Mouse (Mus musculus) retina, postnatal 1 day (tissue): ENCODE measurements around the gene Mtfr2.

Source experiments
- DNase-seq: peaks from one replicate; pipeline ENCODE4 v3.0.0-alpha.2; 2012

Mtfr2 gene

DNA sequence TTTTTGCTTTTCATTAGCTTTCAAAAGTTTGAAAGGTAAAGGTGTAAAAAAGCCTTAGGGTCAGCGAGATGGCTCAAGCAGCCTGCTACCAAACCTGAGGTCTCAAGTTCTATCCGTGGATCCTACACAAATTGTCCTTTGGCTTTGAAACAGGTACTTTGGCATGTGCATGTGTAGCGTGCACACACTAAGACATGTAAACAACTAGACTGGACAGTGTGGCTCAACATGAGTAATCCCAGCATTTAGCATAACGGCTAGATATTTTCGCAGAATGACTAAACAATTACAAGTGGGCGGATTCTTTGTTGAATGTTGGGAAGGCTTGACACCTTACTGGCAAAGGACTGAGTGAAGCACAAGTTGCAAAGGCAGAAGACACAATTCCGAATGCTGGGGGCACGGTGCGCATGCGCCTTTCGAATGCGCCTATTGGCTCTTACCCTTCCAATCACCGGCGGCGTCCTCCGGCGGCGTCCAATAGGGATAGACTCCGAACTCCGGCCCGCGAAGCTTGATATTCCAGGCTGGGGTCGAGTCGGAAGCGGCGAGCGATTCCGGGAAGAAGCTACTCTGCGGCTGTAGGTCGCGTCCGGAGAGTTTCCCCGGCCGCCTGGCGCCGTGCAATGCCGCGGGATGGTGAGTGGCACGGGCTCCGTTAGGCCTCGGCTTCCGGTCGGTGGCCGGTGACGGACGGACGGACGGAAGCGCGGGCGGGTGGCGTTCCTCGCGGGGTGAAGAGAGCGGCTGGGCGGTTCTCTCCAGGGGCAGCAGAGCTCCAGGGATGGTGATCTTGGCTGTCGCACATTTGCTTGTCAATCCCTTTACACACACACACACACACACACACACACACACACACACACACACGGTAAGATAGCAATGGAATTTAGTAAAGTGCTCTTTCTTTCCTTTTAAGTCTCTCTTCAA lies at the start of gene Mtfr2:
Mtfr2 (plus strand) TSS at position 486 of the 930 bp plus-strand sequence.
- peak; percentile 96 for DNase-seq

DNA sequence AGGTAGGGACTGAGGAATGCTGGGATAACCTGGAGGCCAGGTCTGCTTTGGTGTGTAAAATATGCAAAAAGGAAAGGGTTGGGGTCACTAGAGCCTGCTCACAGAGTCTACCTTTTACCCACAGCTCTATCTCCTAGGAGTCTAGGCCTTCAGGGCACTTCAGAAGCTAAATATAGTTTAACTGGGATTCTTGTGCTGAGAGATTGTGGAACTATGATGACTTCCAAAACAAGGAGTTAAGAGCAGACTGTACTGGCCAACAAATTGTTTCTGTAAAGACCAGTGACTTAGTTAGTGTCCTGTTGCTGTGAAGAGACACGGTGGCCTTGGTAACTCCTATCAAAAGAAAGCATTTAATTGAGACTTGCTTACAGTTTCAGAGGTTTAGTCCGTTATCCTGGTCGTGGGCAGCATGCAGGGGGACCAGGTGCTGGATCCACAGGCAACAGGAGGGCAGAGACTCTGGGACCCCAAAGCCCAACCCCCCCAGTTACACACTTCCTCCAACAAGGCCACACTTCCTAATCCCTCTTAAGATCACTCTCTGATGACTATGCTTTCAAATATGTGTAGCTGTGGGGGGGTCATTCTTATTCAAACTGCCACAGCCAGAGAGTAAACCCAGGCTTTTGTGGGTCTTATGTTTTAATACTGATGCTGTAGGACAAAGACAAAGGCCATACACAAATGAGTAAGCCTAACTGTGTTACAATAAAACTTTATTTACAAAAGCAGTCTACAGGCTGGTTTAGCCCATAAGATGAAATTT lies 49.2 kb upstream of the Mtfr2 start:
- DNase-seq = no peak

DNA sequence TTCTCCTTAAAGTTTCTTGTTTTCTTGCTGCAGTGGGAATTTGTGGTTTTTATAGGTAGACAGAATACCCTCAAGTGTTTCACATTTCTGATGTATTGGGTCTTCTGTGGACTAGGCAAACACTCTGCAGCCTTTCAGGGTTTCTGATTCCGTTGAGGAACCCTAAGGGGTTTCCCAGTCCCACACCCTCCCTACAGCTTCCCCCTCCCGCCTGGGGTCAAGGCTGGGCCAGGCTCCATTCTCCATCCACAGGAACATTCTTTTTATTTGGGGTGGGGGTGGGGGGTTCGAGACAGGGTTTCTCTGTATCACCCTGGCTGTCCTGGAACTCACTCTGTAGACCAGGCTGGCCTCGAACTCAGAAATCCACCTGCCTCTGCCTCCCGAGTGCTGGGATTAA lies 48.5 kb upstream of the Mtfr2 start:
- DNase-seq = no peak

DNA sequence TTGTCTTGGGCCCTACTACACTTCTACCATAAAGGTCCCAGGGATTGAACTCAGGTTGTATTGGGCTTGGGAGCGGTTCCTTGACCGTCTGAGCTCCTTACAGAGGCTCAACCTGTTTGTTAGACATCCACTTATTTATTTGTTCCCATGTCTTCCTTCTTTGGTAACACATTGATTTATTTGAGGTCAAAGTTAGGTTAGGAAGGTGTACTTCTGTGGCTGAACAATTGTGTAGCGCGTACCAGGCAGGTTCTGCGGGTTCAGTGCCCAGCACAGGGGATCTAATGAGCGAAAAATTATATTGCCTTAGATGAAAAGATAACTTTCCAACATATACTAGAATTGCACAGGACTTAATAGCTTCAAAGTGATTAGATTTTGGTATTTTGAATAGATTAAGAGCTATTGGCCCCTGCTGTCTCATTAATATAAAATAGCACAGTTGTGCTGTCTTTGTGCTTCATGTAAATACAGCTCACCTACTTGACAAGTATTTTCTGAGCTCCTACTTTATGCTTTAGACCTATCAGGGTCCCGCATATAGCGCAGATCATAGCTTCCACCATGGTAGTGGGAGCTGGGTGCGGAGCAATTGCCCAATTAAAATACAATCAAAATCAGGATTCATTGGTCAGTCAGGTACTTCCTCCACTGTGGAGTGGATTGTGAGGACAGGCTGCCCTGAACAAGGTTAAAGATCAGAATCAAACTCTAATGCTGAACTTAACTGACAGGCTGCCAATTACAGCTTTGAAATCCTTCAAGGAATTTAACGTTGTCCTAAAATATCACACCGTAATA lies 36.4 kb upstream of the Mtfr2 start:
- DNase-seq = no peak

DNA sequence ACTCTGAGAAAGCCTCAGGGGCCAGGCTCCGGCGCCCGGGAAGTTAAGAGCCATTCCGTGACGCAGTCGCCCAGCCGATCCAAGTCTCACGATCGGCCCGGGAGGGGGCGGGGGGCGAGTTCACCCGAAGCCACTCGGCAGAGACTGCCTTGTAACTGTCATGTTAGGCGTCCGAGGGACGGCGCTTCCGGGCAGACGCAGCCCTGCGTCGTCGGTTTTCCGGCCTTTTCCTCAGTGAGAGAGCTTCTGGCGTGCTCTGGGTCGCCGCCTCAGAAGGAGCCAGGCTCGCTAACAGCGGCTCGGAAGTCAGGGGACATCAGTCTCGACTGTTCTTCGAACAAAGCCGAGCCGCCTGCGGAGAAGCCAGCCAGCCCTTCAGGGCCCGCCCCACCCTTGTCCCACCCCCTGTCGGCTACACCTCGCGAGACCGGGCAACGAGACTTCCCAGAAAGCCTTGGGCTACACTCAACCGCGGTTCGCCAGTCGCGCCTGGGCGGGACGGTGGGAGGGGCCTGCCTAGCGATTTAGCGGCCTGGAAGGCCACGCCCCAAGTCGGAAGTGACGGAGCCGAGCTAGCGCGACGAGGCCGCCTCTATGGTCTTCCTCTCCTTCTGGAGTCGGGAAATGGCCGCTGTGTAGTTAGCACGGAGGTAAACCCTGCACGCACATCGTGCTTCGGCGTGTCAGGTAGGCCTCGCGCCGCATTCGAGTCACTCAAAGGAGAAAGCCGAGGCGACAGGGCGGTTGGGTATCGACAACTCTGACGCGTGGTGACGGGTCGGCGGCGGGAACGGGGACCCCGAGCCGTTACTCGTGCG lies 35.4 kb upstream of the Mtfr2 start, which contains the start of gene Bclaf1:
Bclaf1 (plus strand) TSS at position 552 of the 818 bp plus-strand sequence.
- peak; percentile 100 for DNase-seq

DNA sequence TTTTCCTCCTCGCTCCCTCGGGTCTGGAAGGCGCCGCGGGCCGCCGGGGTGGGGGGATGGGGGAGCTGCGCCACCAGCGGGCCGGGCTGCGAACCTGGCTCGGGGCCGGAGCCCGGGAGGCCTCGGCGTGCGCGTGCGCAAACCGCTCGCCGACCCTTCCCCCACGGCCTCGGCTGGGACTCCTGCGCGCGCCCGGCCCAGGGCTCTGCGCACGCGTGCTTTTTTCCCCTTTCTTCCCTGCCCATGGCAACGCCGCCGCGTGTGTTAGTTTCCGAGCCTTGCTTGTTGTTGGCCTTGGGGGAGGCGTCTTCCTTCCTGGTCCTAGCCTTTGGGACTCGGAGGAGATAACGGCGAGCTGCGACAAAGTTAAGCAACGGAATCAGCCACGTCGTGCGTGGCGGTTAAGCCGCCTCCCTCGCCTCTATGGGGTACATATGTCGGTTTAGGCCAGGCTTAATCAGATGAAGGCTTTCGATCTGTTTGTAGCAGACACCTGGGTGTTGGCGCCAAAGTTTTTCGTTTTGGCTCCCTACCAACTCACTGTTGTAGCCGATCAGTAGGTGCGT lies 34.8 kb upstream of the Mtfr2 start:
- peak; percentile 94 for DNase-seq

DNA sequence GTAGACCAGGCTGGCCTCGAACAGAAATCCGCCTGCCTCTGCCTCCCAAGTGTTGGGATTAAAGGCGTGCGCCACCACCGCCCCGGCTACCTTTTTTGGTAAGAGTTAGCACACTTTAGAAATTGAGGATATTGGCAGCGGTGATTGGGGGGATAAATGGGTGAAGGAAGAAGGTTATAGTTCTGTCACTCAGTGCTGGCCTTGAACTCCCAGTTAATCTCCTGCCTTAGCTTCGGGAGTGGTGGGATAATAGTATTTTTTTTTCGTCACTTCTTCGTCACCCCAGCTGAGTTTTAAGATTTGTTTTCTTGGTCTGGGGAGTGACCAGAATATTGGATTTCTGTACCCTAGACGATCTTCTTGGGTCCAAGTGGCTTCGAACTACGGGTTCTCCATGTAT lies 34.1 kb upstream of the Mtfr2 start:
- no peak for DNase-seq

DNA sequence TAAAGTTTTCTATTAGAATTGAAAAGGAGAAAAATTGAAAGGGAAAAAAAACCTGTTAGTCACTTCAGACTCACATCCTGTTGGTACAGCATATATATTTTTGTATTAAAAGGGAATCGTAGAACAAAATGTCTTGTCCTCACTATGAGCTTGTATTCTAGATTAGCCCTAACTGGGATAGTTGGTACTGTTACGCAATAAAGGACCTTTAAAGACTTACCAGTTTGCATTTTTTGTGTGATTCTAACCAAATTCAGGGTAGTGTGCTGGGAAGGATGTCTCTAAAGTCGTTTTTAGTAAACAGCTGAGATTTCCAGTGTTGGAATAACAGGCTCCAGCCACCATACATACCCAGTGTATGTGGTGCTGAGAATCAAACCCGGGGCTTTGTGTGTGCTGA lies 33.6 kb upstream of the Mtfr2 start:
- DNase-seq = no peak

DNA sequence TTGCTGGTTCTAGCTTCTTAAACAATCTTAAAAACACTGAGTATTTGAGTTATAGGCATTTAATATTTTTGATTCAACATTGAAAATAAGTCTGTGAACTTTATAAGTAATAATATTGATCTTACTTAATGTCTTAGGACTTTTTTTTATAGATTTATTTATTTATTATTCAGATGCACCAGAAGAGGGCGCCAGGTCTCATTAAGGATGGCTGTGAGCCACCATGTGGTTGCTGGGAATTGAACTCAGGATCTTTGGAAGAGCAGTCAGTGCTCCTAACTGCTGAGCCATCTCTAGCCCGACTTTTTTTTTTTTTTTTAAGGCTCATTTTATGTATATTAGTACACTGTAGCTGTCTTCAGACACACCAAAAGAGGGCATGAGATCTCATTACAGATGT lies 32.8 kb upstream of the Mtfr2 start:
- DNase-seq = peak; percentile 19

DNA sequence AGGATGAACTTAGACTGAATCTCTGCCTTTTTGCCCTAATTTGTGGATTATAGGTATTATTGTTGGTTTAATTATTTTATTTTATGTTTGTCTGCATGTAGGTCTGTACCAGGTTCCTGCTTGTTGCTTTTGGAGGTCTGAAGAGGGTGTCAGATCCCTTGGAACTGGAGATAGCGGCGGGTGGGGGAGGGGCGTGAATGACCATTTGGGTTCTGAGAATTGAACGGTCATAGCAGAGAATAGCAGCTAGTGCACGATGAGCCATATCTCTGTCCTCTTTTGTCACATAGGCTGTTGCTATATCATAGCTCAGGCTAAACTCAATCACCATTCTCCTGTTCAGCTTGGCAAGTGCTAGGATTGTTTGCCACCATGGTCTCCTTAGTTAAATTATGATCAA lies 30.1 kb upstream of the Mtfr2 start:
- no peak for DNase-seq

DNA sequence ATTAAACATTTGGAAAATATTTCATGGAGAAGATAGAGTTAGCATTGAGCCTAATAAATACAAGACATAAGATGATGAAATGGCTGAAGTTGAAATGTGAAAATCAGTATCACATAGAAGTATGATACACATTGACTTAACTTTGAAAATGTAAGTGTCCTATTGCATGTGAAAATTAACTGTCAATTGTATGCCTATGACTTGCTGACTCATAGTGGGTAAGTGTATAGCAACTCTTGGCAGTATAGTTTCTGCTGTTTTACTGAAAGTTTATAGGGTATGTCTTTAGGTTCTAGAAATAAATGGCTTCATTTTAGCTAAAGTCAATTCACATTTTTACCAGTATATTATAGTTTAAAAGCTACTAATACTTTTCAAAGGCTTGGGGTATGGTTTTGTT lies 21.3 kb upstream of the Mtfr2 start:
- DNase-seq = no peak

DNA sequence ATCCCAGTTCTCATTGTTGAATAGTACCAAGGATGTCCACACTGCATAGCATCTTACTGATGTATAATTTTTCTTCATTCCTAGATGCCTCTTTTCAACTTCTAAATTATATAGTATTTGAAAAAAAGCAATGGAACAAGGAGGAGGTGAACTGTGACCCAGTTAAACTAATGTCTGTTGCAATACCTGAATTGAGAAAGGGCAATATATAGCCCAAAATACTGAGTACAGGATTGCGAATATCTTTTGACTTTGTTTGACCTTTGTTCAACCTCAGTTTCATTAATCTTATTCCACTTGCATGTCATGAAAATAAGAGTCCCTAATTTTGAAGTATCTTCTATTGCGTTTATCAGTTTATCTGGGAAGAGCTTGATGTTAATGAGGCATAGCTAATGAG lies 16.3 kb upstream of the Mtfr2 start:
- DNase-seq = no peak

DNA sequence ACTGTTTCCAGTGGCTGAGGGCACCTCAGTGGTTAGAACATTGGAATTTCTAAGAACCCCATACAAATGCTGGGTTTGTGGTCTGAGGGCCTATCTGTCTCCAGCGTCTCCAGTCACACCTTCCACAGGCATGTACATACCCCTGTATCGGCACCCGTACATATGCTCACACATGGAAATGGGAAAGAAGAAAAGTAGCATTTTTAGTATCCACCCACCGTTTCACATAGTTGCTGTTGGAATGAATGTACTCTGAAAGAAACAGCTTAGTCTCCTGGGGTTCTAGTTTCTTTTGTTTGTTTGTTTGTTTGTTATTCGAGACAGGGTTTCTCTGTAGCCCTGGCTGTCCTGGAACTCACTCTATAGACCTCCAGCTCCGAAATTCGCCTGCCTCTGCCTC lies 9.7 kb upstream of the Mtfr2 start:
- no peak for DNase-seq

DNA sequence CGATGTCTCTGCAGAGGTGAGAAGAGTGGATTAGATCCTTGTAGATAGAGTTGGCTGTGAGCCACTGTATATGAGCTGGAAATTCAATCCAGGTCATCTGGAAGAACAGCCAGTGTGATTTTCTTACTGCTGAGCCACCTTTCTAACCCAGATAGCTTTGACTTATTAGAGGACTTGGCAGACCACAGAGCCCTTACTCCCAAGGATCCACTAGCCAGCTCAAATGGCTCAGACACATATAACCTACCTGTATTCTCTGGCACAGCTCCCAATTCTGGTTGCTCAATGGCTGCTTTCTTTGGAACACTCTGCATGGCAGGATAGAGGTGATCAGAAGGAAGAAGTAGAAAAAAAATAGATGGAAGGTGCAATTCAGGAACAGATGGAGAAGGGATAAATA lies 1.8 kb upstream of the Mtfr2 start:
- no peak for DNase-seq

DNA sequence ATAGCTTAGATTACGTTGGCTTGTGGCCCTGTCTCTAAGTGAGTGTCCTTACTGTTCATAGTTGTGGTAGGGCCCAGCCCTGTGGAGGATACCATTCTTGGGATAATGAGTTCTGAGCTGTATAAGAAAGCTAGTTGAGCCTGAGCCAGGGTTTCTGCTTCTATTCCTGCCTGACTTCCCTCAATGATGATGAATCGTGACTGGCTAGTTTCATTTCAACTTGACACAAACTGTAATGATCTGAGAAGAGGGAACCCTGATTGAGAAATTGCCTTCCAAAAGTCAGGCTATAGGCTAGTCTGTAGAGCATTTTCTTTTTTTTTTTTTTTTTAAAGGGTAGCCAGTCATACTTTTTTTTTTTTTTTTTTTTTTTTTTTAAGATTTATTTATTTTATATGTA lies 1.3 kb downstream of the Mtfr2 start:
- no peak for DNase-seq

DNA sequence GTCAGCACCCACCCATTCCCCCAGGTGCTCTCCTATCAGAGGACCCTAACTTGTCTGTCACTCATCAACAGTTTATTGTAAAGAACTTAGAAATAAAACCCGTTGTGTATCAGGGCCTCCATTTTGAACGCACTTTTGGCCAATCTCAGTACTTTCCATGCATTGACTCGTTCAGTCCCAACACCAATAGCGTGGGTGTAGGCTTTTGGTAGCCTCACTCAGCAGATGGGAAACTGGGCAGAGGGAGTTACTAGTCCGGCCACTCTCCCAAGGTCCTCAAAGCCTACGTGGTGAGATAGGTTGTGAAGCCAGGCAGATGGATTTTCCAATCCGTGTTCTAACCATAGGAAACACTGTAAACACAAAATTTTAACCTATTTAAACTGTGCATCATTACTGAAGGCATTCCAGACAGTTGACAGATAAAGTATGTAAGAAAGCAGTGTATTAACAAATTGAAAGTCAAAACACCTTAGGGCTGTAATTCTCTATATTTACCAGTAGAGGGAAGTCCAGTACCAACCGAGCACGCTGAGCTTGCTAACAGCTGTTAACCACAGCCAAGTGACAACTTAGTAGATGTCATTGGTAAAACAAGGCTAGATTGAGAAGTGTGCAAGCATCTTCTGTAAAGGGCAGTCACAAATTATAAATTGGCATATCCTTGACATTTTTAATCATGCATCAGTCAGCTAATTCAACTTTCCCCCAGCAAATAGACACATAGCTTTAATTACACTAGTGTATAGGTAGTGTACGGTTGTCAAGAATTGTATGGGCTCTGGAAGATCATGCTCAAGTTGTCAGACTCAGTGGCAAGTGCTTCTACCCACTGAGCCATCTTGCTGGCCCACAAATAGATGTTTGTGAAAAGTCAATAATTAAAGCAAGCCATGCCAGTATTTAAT lies 14.2 kb downstream of the Mtfr2 start:
- peak; percentile 67 for DNase-seq

DNA sequence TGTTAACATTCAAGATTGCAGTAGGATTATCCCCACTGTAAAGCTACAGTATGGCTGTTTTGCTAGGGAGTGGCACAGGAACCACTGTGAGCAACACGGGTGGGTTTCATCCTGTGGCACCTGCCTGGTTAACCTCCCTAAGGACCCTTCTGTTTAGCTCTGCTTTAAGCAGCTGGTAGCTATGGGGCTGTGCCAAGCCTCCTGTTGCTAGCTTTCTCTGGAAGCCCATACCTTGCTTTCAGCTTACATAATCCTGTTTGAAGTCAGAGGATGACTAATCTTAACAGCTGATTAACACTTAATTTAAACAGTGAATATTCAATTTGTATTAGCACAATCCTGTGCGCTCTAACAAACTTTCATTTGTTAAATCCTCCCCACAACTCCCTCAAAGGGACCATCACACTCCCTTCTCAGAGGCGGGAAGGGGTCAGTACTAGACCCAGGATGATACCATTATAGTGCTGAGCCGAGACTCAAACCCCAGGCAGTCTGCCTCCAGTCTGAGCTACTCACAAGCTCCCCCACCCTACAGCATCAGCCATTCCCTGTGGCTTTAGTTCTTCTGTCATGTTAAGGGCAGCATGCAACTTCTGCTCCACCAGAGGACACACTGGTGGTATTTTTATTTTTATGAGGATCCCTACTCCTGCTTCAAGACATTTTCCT lies 15.0 kb downstream of the Mtfr2 start:
- DNase-seq = no peak

DNA sequence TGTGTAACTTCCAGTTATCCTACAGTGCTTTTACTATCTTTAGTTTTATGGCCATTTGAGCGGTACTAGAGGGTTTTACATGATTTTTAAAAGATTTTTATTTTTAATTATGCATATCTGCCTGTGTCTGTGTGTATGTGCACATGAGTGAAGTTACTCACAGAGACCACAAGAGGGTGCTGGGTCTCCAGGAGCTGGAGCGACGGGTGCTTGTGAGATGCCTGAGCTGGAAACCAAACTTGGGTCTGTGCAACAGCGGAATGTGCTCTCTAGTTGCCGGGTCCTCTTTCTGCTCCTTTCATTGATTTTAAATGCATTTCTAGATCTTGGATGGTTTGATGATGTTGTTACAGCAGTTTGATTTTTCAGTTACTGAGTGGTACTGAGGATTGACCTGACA lies 24.5 kb downstream of the Mtfr2 start:
- DNase-seq = no peak

DNA sequence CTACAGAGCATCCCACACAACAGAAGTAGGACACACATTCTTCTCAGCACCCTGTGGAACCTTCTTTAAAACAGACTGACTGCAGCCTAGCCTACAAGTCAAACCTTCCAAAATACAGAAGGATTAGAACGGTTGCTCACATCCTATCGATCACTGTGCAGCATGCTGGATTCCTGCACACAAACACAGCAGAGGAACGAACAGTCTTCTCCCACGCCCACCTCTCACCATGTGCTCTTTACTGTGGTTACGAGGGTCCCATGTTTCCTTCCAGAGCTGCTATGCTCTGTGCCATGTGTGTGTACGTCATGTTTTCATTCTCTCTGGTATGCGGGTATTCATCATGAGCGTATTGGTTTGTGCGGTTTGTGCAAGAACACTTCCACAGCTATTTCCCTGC lies 30.1 kb downstream of the Mtfr2 start:
- DNase-seq = no peak

DNA sequence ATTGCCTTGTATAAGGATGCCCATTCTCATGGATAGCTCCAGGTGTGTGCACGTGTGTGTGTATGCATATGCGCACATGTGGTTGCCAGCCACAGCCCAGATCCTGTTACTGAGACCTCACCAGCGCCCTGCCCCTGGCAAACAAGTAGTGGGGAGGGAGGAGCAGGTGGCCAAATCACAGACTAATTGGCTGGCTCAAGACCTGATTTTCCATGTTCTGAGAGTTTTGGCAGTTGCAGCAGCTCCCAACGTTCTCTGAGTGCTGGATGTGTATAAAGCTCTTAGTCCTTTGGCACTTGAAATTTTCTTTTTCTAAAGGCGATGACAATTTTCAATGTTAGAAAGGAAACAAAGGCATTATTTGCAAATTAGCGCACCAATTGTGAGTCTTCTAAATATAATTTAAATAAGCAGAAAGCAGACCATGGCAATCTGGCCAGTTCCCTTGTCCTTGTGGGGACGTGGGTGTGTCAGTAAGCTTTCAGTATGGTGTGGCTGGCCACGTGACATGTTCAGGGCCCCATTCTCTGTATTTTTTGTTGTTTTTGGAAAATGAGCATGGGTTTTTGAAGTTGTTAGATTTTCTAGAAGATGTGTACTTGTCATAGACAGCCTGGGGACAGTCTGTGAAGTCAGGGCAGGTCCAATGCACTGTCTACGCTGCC lies 31.6 kb downstream of the Mtfr2 start:
- no peak for DNase-seq
